ENCODE assay signal across 8 mouse cellular contexts in the genomic region with DNA sequence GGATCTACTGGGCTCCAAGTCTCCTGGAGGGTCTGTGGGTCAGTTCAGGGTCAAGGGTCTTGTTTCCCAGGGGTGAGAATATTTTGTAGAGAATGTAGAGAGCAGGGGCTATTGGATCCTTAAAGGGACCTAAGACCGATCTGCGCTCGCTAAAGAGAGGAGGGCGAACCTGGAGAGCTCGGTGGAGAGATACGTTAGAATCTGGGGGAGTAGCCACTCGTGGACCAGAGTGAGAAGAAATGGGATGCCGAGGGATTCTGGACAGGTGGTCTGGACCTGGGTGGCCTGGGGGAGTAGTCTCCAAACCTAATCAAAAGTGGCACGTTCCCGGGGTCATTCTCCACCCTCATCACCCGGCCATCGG. TPM values are rescaled to one million over a fixed set of nuclear protein-coding genes. Genes with fewer than 3 reads are reported as not detected.
DNase-seq lines count a peak whose midpoint lies in the region; ATAC-seq and TF ChIP-seq lines count a peak whose summit lies in the region.

No protein-coding gene starts in this region.

- no peak for TF ChIP-seq EP300 in lung, postnatal 0 days (IDR thresholded peaks at IDR 0.05)

- TF ChIP-seq POLR2A in cerebellum, adult 2 months (IDR thresholded peaks at IDR 0.05; ENCODE audit: borderline replicate concordance, insufficient read depth, low read length), result no peak

- peak overlapping the region; percentile 54 for H3K4me3 ChIP-seq in cerebellum, adult 2 months (replicated peaks; ENCODE audit: insufficient read depth, low read depth, low read length)
- peak overlapping the region; percentile 40 for H3K4me3 ChIP-seq in lung, postnatal 0 days (ENCODE audit: low read depth, low read length)
- H3K4me3 ChIP-seq in limb, embryonic 13.5 days, result peak overlapping the region; percentile 45
- peak overlapping the region; percentile 38 for H3K4me3 ChIP-seq in stomach, embryonic 15.5 days (replicated peaks)

- no peak overlapping the region for H3K27ac ChIP-seq in cerebellum, adult 2 months (ENCODE audit: insufficient read depth, low read length)
- H3K27ac ChIP-seq in lung, postnatal 0 days (ENCODE audit: low read length), result peak overlapping the region; percentile 55
- H3K27ac ChIP-seq in limb, embryonic 13.5 days, result no peak overlapping the region
- H3K27ac ChIP-seq in stomach, embryonic 15.5 days, result no peak overlapping the region

- no peak for DNase-seq in cerebellum, adult 2 months
- no peak for DNase-seq in cerebellum, adult 9-11 months
- DNase-seq in lung, postnatal 0 days (ENCODE audit: low spot score), result no peak
- DNase-seq in lung, postnatal 25 days (ENCODE audit: low spot score), result no peak
- DNase-seq in cerebellum, postnatal 25 days, result no peak

- peak overlapping the region; percentile 34; the same call in 1 of the 2 replicates for H3K9ac ChIP-seq in lung, postnatal 0 days (replicated peaks; ENCODE audit: low read depth)
- H3K9ac ChIP-seq in limb, embryonic 13.5 days, result peak overlapping the region; percentile 46; the same call in 1 of the 2 replicates
- H3K9ac ChIP-seq in stomach, embryonic 15.5 days, result no peak overlapping the region

- no peaks in the 10 kb centered on the region for H3K4me1 ChIP-seq in cerebellum, adult 2 months (ENCODE audit: control insufficient read depth, insufficient read depth, low read length)
- no peaks in the 10 kb centered on the region; the same call in 1 of the 2 replicates for H3K4me1 ChIP-seq in lung, postnatal 0 days (ENCODE audit: insufficient read depth, low read depth, low read length)
- H3K4me1 ChIP-seq in limb, embryonic 13.5 days, result peaks cover 19% of the 10 kb centered on the region
- peaks cover 16% of the 10 kb centered on the region for H3K4me1 ChIP-seq in stomach, embryonic 15.5 days

- H3K36me3 ChIP-seq in lung, postnatal 0 days (ENCODE audit: insufficient read depth, low read length), result no peaks in the 10 kb centered on the region
- H3K36me3 ChIP-seq in limb, embryonic 13.5 days, result no peaks in the 10 kb centered on the region
- no peaks in the 10 kb centered on the region for H3K36me3 ChIP-seq in stomach, embryonic 15.5 days

- ATAC-seq in lung, postnatal 0 days, result no peak
- no peak; the same call in 1 of the 2 replicates for ATAC-seq in limb, embryonic 13.5 days (ENCODE audit: low FRiP score, low read depth)
- ATAC-seq in stomach, embryonic 15.5 days (ENCODE audit: insufficient read depth, low FRiP score, low read depth), result 0 out of 2 replicates have a peak, but pooled peaks have one; percentile 25
- no peak for ATAC-seq in erythroid progenitor cell, adult 5-6 weeks (replicated peaks; ENCODE audit: low FRiP score, poor library complexity, severe bottlenecking)

- no peaks in the 10 kb centered on the region for H3K27me3 ChIP-seq in cerebellum, adult 2 months (ENCODE audit: control insufficient read depth, insufficient read depth, low read length)
- H3K27me3 ChIP-seq in lung, postnatal 0 days (replicated peaks; ENCODE audit: insufficient read depth, low read length), result 0 out of 2 replicates have a peak, but pooled peaks cover 7% of the 10 kb centered on the region
- H3K27me3 ChIP-seq in limb, embryonic 13.5 days, result peaks cover 42% of the 10 kb centered on the region
- peaks cover 20% of the 10 kb centered on the region for H3K27me3 ChIP-seq in stomach, embryonic 15.5 days (replicated peaks)

- peak overlapping the region; percentile 54 for H3K4me2 ChIP-seq in lung, postnatal 0 days (replicated peaks; ENCODE audit: low read depth, low read length)
- H3K4me2 ChIP-seq in limb, embryonic 13.5 days (replicated peaks), result peak overlapping the region; percentile 83
- peak overlapping the region; percentile 84 for H3K4me2 ChIP-seq in stomach, embryonic 15.5 days

- 2% methylated on average over 12 of the region's 12 CpGs for WGBS in cerebellum, adult 2 months
- WGBS in lung, postnatal 0 days, result 1% methylated on average over 12 of the region's 12 CpGs
- under 1% methylated on average over 12 of the region's 12 CpGs for WGBS in limb, embryonic 13.5 days
- WGBS in stomach, embryonic 15.5 days, result under 1% methylated on average over 12 of the region's 12 CpGs

- no peak for TF ChIP-seq CTCF in cerebellum, adult 2 months (IDR thresholded peaks at IDR 0.05; ENCODE audit: borderline replicate concordance, insufficient read depth, low read depth, low read length)
- no peak for TF ChIP-seq CTCF in lung, postnatal 0 days (IDR thresholded peaks at IDR 0.05)

- no peaks in the 10 kb centered on the region for H3K9me3 ChIP-seq in lung, postnatal 0 days (ENCODE audit: low read length)
- H3K9me3 ChIP-seq in limb, embryonic 13.5 days, result no peaks in the 10 kb centered on the region
- H3K9me3 ChIP-seq in stomach, embryonic 15.5 days, result no peaks in the 10 kb centered on the region

RNA-seq across cellular contexts. Expression of a gene that starts 0.4 kb away (rescaled TPM):
- polyA plus RNA-seq in cerebellum, adult 2 months (2012; rRNA removed), result 19.9 and 21.5 TPM in 2 replicates
- polyA plus RNA-seq in lung, postnatal 0 days (2015; fragmentation: Nextera tagmentation; extraction: Ambion mirVana), result 12.1 and 13.9 TPM in 2 replicates
- polyA plus RNA-seq in limb, embryonic 13.5 days (2015; fragmentation: Nextera tagmentation; extraction: Ambion mirVana), result 0.37 and 0.64 TPM in 2 replicates
- polyA plus RNA-seq in stomach, embryonic 15.5 days (2015; fragmentation: Nextera tagmentation; extraction: Ambion mirVana), result 0.59 and 1.0 TPM in 2 replicates
- 4.2 and 9.4 TPM in 2 replicates for total RNA-seq in erythroid progenitor cell, adult 5-6 weeks (2015; ENCODE audit: low replicate concordance)
- 2.1 and 5.6 TPM in 2 replicates for total RNA-seq in erythroid progenitor cell, adult 5-6 weeks (2017; ENCODE audit: low replicate concordance)

RNA-seq across cellular contexts. Expression of a gene that starts 27.4 kb away (rescaled TPM):
- 19.1 and 21.0 TPM in 2 replicates for polyA plus RNA-seq in cerebellum, adult 2 months (2012; rRNA removed)
- 5.9 and 6.2 TPM in 2 replicates for polyA plus RNA-seq in lung, postnatal 0 days (2015; fragmentation: Nextera tagmentation; extraction: Ambion mirVana)
- 9.4 and 10.6 TPM in 2 replicates for polyA plus RNA-seq in limb, embryonic 13.5 days (2015; fragmentation: Nextera tagmentation; extraction: Ambion mirVana)
- polyA plus RNA-seq in stomach, embryonic 15.5 days (2015; fragmentation: Nextera tagmentation; extraction: Ambion mirVana), result 13.6 and 14.0 TPM in 2 replicates
- 0.36 and 1.3 TPM in 2 replicates for total RNA-seq in erythroid progenitor cell, adult 5-6 weeks (2015; ENCODE audit: low replicate concordance)
- total RNA-seq in erythroid progenitor cell, adult 5-6 weeks (2017; ENCODE audit: low replicate concordance), result 0.26 and 1.2 TPM in 2 replicates

RNA-seq across cellular contexts. Expression of a gene that starts 34.8 kb away (rescaled TPM):
- 2.4 and 2.6 TPM in 2 replicates for polyA plus RNA-seq in cerebellum, adult 2 months (2012; rRNA removed)
- 27.0 and 30.4 TPM in 2 replicates for polyA plus RNA-seq in lung, postnatal 0 days (2015; fragmentation: Nextera tagmentation; extraction: Ambion mirVana)
- 1.8 and 2.0 TPM in 2 replicates for polyA plus RNA-seq in limb, embryonic 13.5 days (2015; fragmentation: Nextera tagmentation; extraction: Ambion mirVana)
- 3.3 and 3.5 TPM in 2 replicates for polyA plus RNA-seq in stomach, embryonic 15.5 days (2015; fragmentation: Nextera tagmentation; extraction: Ambion mirVana)
- total RNA-seq in erythroid progenitor cell, adult 5-6 weeks (2015; ENCODE audit: low replicate concordance), result 23.1 and 29.3 TPM in 2 replicates
- total RNA-seq in erythroid progenitor cell, adult 5-6 weeks (2017; ENCODE audit: low replicate concordance), result 19.1 and 26.8 TPM in 2 replicates
